Mouse (Mus musculus): ENCODE measurements at regions not wholly inside any gene's neighbourhood (a gene's known extent, or its start where the extent isn't known, plus 50 kb on each side); places are given as distances from the start of the nearest gene placed in this dataset.
A peak's percentile ranks its signal among the peaks of the same experiment; 100 is the strongest.

GRCm38 (mm10) chr16:55168433-55168832, 129.4 kb downstream of the Zpld1 start:
- Histone ChIP-seq H3K4me1 (0 out of 2 replicates have a peak, but pooled peaks cover 3% of the 10 kb centered on the region), H3K36me3 (no peaks in the 10 kb centered on the region), H3K9me3 (replicated peaks) (no peaks in the 10 kb centered on the region), H3K27ac (no peak overlapping the region), H3K27me3 (no peaks in the 10 kb centered on the region), H3K9ac (no peak overlapping the region), H3K4me2 (no peak overlapping the region), H3K4me3 (replicated peaks) (no peak overlapping the region)
- no peak for ATAC-seq (replicated peaks; ENCODE audit: low FRiP score)
- 88% methylated on average over 2 of the region's 2 CpGs for WGBS

DNA sequence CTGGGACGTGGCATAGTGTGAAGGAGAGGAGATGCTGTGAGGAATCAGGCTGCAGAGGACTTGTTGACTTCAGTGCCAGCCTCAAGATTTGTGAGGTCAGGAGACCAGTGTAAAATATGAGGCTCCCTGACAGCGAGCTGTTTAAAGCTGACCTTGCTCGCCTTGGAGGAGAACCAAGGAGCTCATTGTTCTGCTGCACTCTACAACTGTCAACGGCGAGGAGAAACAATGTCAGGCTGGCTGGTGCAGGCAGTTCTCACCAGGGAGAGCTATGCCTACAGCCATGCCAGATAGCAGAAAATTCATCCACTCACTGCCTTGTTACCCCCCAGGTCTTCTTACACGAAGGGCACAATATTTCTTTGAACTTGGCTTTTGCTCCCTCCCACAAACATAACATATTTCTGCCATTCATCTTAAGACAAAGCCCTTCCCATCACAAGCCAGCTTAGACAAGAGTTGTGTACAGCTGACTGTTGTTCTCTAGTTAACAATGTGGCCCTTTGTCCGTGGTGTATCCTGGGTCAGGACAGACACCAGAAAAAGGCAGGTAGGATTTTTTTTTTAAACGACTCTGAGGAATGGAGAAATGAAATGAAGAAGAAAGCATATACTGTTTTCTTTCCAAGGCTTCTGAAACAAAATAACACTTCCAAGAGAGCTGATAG, 131.5 kb downstream of the Zpld1 start:
- no peaks in the 10 kb centered on the region for H3K36me3 ChIP-seq
- no peaks in the 10 kb centered on the region for H3K9me3 ChIP-seq (replicated peaks)
- 36% methylated on average over 8 of the region's 8 CpGs for WGBS
- H3K27ac ChIP-seq = no peak overlapping the region
- no peak overlapping the region for H3K4me3 ChIP-seq (replicated peaks)
- no peak overlapping the region for H3K9ac ChIP-seq
- H3K4me1 ChIP-seq = 0 out of 2 replicates have a peak, but pooled peaks cover 3% of the 10 kb centered on the region
- ATAC-seq (replicated peaks; ENCODE audit: low FRiP score) = no peak
- H3K27me3 ChIP-seq = no peaks in the 10 kb centered on the region
- H3K4me2 ChIP-seq = no peak overlapping the region

DNA sequence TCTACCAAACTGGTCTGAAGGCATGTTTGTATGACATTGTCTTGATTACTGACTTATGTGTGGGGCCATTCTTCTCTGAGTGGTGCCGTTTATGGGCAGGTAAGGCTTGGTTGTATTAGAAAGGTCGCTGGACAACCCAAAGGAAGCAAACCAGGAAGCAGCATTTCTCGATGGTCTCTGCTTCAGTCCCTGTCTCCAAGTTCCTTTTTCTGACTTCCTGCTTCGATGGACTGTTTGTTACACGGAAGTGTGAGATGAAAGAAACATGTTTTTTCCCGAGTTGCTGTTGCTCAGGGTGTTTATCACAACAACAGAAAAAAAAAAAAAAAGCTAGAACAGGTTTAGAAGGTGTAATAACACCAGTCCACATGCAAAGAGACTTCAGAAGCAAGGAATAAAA, 134.9 kb downstream of the Zpld1 start:
- 0 out of 2 replicates have a peak, but pooled peaks cover 3% of the 10 kb centered on the region for H3K4me1 ChIP-seq
- no peaks in the 10 kb centered on the region for H3K36me3 ChIP-seq
- no peaks in the 10 kb centered on the region for H3K9me3 ChIP-seq (replicated peaks)
- H3K27me3 ChIP-seq = no peaks in the 10 kb centered on the region
- no peak overlapping the region for H3K4me2 ChIP-seq
- no peak overlapping the region for H3K27ac ChIP-seq
- no peak overlapping the region for H3K9ac ChIP-seq
- no peak overlapping the region for H3K4me3 ChIP-seq (replicated peaks)
- WGBS = 73% methylated on average over 6 of the region's 6 CpGs
- no peak for ATAC-seq (replicated peaks; ENCODE audit: low FRiP score)

DNA sequence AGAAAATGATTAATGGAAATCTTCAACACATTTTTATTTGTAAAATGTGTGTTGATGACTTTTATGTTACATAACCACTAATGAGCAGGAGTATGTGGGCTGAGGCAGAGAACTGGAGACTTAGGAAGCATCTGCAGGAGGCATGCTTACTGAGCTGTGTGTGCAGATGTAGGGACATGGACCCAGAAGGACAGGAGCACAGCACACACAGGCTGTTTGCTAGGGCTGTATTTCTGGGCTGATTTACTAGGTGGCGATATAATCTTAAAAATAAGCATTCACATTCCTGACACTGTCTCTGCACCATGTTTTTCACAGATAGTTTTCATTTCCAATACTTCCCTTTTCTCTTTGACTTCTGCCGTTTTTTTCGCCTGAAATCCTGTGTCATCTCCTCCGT, 146.1 kb downstream of the Zpld1 start:
- ATAC-seq (replicated peaks; ENCODE audit: low FRiP score) = peak; percentile 71; the same call in 1 of the 2 replicates

GRCm38 (mm10) chr16:55142431-55143173, 155.2 kb downstream of the Zpld1 start:
- Histone ChIP-seq H3K9ac (no peak overlapping the region), H3K4me3 (replicated peaks) (no peak overlapping the region), H3K4me1 (0 out of 2 replicates have a peak, but pooled peaks cover 3% of the 10 kb centered on the region), H3K9me3 (replicated peaks) (no peaks in the 10 kb centered on the region), H3K4me2 (peak overlapping the region; percentile 21; the same call in 1 of the 2 replicates), H3K27ac (peak overlapping the region; percentile 45; the same call in 1 of the 2 replicates), H3K27me3 (no peaks in the 10 kb centered on the region), H3K36me3 (no peaks in the 10 kb centered on the region)
- peak; percentile 85 for ATAC-seq (replicated peaks; ENCODE audit: low FRiP score)
- WGBS = 31% methylated on average over 6 of the region's 6 CpGs

More for the DNA sequence above, 146.1 kb downstream of the Zpld1 start:
- Histone ChIP-seq H3K9ac (no peak overlapping the region), H3K4me2 (no peak overlapping the region), H3K36me3 (no peaks in the 10 kb centered on the region), H3K4me3 (replicated peaks) (no peak overlapping the region), H3K4me1 (no peaks in the 10 kb centered on the region), H3K9me3 (replicated peaks) (no peaks in the 10 kb centered on the region), H3K27me3 (no peaks in the 10 kb centered on the region), H3K27ac (no peak overlapping the region)
- 49% methylated on average over 4 of the region's 4 CpGs for WGBS

- H3K4me1 ChIP-seq = no peaks in the 10 kb centered on the region
- H3K36me3 ChIP-seq = no peaks in the 10 kb centered on the region
- no peak overlapping the region for H3K9ac ChIP-seq
- ATAC-seq (replicated peaks; ENCODE audit: low FRiP score) = no peak
- no peak overlapping the region for H3K27ac ChIP-seq
- no peaks in the 10 kb centered on the region for H3K9me3 ChIP-seq (replicated peaks)
- H3K4me2 ChIP-seq = no peak overlapping the region
- H3K27me3 ChIP-seq = no peaks in the 10 kb centered on the region
- no peak overlapping the region for H3K4me3 ChIP-seq (replicated peaks)
These were observed 162.8 kb downstream of the Zpld1 start for GRCm38 (mm10) chr16:55134961-55135360.

DNA sequence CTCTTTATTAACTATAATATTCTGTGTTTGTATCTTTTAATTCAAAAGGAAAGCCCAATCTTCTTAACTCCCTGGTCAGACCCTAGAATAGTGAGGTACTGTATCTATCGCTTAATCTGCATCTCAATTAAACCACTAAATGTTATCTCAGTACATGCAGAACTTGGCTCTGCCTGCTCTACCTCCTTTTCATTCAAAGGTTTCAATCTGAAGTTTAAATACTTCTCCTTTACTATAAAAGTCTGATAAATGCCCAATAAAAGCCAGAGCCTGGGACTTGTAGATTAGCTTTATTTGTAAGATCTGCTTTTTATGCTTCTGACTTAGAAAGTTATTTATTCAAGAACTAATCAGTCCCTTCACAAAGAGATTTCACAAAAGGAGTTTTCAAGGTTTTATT, 200.1 kb downstream of the Zpld1 start:
- ATAC-seq (replicated peaks; ENCODE audit: low FRiP score) = no peak
- no peaks in the 10 kb centered on the region for H3K36me3 ChIP-seq
- H3K4me2 ChIP-seq = no peak overlapping the region
- no peaks in the 10 kb centered on the region for H3K9me3 ChIP-seq (replicated peaks)
- no peak overlapping the region for H3K27ac ChIP-seq
- no peak overlapping the region for H3K4me3 ChIP-seq (replicated peaks)
- no peaks in the 10 kb centered on the region for H3K27me3 ChIP-seq
- no peaks in the 10 kb centered on the region for H3K4me1 ChIP-seq
- no peak overlapping the region for H3K9ac ChIP-seq
- 86% methylated on average over 1 of the region's 1 CpGs for WGBS

DNA sequence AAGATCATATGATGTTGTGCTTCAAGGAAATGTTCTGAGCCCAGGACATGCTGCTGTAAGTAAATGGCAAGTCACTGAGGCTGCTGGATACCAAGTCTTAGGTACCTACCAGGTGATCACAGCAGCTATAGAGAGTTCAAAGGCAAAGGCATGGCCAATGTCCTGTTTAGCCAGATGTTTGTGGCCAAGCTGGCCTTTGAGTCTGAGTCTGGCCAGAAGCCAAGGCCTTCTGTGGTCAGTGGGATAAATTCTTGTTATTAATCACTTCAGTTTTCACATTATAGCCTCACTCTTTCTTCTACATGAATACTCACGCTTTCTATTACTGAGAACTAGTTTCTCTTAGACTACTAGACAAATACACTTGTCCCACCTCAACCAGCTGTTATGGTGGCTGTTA, 210.3 kb downstream of the Zpld1 start:
- Histone ChIP-seq H3K9ac (no peak overlapping the region), H3K4me3 (replicated peaks) (no peak overlapping the region), H3K36me3 (no peaks in the 10 kb centered on the region), H3K27me3 (no peaks in the 10 kb centered on the region), H3K27ac (no peak overlapping the region), H3K4me2 (no peak overlapping the region), H3K4me1 (no peaks in the 10 kb centered on the region), H3K9me3 (replicated peaks) (no peaks in the 10 kb centered on the region)
- WGBS = 81% methylated on average over 1 of the region's 1 CpGs
- ATAC-seq (replicated peaks; ENCODE audit: low FRiP score) = no peak

DNA sequence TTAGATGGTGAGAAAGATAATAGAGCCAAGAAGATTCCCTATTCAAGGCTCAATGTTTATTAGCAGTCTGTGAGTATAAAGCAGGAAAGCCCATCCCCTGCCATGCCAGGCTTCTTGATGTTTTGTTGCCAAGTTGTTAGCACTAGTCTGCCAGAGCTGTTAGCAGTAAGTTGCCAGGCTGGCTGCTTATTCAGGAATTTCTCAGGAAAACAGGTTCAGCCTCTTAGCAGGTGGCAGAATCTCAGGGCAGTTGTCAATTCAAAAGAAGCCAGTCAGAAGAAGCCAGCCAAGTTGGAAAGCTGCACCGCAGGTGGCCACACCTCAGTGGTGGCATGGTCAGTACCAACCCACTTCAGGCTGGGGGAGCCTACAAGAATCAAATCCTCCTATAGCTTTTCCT, 221.6 kb downstream of the Zpld1 start:
- H3K9me3 ChIP-seq (replicated peaks) = no peaks in the 10 kb centered on the region
- H3K4me1 ChIP-seq = no peaks in the 10 kb centered on the region
- 64% methylated on average over 1 of the region's 1 CpGs for WGBS
- no peaks in the 10 kb centered on the region for H3K36me3 ChIP-seq
- H3K4me3 ChIP-seq (replicated peaks) = no peak overlapping the region
- H3K9ac ChIP-seq = no peak overlapping the region
- no peak overlapping the region for H3K4me2 ChIP-seq
- no peaks in the 10 kb centered on the region for H3K27me3 ChIP-seq
- ATAC-seq (replicated peaks; ENCODE audit: low FRiP score) = no peak
- no peak overlapping the region for H3K27ac ChIP-seq

DNA sequence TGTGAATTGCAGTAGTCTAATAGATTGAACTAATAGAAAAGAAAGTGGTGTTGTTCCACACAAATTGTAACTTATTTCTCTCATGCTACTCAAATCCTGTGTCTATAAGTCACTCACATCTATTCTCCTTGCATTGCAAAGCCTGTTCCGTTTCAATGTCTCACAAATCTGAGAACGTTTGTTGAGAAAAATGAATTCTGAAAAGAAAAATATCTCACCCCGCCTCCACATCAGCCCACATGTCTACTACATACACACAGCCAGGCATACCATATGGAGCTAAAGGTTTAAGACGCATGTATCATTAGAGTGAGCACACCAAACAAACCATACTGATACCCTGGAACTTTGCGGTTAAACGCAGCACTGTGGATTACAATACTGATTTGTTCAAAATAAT, 258.0 kb downstream of the Zpld1 start:
- Histone ChIP-seq H3K4me1 (no peaks in the 10 kb centered on the region), H3K36me3 (no peaks in the 10 kb centered on the region), H3K27me3 (no peaks in the 10 kb centered on the region), H3K4me3 (replicated peaks) (no peak overlapping the region), H3K4me2 (no peak overlapping the region), H3K27ac (no peak overlapping the region), H3K9me3 (replicated peaks) (no peaks in the 10 kb centered on the region), H3K9ac (no peak overlapping the region)
- no peak for ATAC-seq (replicated peaks; ENCODE audit: low FRiP score)
- WGBS = 90% methylated on average over 6 of the region's 6 CpGs

DNA sequence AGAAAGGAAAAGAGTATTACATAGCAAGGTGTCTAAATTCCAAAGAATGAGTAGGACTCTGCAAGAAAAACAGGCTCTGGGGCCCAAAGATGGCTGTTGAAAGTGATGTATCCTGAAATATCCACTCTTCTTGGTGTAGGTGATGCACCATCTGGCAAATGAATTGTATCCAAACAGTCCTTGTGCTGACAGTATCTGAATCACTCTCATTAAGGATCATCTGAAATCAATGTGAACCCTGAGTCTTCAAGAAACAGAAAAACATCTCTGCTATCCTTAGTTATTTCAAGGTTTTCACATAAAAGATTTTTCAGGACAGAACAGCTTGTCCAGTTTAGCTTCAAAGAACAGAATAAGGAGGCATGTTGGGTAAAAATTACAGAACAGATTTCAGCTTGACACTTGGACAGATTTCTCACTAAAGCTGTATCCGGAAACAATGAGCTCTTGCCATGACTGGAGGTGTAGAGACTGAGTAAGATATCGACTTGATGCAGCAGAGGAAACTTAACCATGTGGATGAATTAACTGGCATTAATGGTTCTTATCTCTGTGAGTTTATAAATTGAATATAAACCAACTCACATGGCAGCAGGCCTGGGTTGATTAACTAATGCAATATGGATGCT, 296.0 kb downstream of the Zpld1 start:
- Histone ChIP-seq H3K36me3 (no peaks in the 10 kb centered on the region), H3K27me3 (no peaks in the 10 kb centered on the region), H3K4me2 (no peak overlapping the region), H3K4me1 (no peaks in the 10 kb centered on the region), H3K4me3 (replicated peaks) (no peak overlapping the region), H3K27ac (no peak overlapping the region), H3K9me3 (replicated peaks) (no peaks in the 10 kb centered on the region), H3K9ac (no peak overlapping the region)
- WGBS = 84% methylated on average over 2 of the region's 2 CpGs
- ATAC-seq (replicated peaks; ENCODE audit: low FRiP score) = no peak

DNA sequence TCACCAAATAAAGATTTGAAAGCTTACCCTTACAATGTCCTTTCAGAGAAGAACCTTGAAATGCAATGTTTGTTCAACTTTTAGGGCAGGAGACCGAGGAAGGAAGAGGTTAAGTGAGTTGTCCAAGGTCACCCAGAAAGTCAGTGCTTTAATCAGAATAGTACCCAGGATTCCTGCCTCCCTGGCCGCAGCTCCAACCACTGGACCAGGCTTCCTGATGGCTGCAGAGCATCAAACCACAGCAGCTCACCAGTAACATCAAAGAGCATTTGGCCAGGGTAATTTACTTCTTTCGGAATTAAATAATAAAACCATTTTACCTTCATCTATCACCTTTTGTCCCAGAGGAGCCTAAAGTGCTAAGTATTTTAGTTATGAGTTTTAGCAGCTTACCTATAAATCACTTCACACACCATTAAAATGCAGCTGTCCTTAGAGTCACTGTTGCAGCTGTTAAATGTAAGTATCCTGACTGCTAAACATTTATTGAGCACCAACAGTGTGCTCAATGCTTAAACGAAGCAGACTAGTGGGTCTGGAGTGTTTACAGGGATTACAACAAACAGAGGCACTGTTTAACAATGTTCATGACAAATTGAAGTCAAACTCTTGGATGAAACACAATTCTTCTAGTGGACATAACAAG, 306.1 kb downstream of the Zpld1 start:
- Histone ChIP-seq H3K9ac (no peak overlapping the region), H3K9me3 (replicated peaks) (no peaks in the 10 kb centered on the region), H3K4me3 (replicated peaks) (no peak overlapping the region), H3K4me2 (no peak overlapping the region), H3K36me3 (no peaks in the 10 kb centered on the region), H3K27ac (no peak overlapping the region), H3K4me1 (no peaks in the 10 kb centered on the region), H3K27me3 (no peaks in the 10 kb centered on the region)
- ATAC-seq (replicated peaks; ENCODE audit: low FRiP score) = no peak
- WGBS = 16% methylated on average over 4 of the region's 4 CpGs

Data from kidney, embryonic 15.5 days (tissue).